Mouse (Mus musculus) A20 (cell line): ENCODE measurements around the gene Hoga1.

Experiments used
- DNase-seq: peaks from one replicate; pipeline ENCODE4 v3.0.0-alpha.2; 2011; ENCODE audit warnings: low read depth, low spot score

The Hoga1 gene

DNA sequence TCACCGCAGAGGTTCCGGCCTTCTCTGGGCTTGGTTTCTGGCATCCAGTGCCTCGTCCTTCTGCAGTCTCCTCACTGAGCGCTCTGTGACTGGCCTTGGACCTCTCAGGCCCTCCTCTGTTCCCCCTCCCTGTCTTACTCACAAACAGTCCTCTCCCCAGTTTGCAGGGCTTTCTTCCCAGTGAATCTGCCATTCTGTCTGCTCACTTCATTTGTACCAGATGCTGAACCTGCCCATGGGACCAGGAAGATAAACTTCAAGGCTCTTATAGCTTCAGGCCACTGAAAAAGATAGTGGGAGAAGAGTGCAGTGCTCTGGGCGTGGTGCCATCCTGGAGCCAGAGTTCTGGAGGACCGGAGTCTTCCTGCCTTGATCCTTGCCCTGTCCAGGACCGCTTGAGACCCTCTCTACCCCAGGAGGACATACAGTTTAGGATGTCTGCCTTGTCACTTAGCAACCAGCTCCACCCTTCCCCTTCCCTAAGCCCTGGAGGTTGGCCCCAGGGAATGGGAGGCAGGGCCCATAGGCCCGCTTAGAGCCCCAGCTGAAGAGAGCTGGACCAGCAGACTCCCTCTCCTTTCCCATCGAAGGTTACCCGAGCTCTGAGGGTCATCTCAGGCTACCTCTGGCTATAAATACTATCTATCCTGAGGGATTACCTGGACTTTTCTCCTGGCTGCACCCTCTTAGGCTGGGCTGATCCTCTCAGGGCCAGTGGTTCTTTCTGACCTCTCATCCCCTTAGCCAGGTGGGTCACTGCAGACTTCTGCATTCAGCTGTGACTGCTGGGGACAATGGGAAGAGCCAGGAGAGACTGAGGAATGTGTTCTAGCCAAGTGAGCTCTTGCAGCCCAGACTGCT is 23.5 kb upstream of the Hoga1 start:
- no peak for DNase-seq

DNA sequence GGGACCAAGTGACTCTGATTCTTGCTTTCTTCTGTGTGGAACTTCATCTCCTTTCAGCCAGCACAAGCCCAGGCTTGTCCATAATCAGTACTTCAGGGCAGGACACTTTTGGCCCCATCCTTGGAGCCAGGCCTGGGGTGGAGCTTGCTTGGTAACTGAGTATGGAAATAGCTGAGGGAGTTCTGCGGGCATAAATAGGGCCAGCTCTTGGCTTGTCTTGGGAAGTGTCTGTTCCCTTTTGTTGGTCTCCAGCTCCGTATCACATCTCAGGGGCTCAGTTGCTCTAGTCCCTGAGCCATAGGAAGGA is 22.9 kb upstream of the Hoga1 start:
- DNase-seq, result no peak

DNA sequence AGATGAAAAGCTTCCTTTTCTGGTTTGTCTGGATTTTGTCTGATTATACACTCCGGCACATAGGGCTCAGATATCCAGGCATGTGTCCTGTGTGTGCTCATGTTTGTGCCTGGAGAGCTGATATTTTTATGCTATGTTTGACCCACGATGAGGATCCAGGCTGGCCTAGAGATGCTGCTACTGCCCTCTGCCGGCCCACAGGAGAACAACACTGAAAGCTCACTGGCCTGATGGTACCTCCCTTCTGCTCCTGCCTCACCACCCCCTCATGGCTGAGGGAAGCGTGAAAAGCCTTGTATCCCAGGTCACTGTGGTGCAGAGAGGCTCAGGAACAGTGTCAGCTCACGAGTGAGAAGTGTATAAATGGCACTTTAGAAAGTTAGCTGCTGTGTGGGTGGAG is 19.3 kb upstream of the Hoga1 start:
- DNase-seq, result peak; percentile 68

DNA sequence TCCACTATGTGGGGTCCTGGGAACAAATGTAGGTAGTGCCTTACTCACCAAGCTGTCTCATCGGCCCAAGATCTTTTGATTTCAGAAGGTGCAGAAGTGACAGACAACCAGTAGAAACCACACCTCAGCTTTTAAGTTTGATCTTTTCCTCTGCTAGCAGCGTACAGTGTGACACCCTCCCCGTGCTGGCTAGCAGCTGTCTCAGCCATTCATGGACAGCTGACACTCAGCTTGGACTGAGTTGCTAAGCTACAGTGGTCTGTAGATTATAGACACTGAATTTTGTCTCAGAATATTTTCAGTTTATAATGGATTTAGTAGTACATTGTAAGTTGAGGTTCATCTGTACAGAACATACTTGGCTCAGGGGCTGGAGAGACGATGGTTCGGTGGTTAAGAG is 14.3 kb upstream of the Hoga1 start:
- DNase-seq, result no peak

DNA sequence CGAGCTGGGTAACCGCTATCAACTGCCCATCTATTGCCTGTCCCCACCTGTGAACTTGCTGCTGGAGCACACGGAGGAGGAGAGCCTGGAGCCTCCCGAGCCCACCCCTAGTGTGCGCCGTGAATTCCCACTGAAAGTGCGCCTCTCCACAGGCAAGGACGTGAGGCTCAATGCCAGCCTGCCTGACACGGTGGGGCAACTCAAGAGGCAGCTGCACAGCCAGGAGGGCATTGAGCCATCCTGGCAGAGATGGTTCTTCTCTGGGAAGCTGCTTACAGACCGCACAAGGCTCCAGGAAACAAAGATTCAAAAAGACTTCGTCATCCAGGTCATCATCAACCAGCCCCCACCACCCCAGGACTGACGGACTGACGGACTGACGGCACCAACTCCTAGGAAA is 11.8 kb upstream of the Hoga1 start:
- no peak for DNase-seq

DNA sequence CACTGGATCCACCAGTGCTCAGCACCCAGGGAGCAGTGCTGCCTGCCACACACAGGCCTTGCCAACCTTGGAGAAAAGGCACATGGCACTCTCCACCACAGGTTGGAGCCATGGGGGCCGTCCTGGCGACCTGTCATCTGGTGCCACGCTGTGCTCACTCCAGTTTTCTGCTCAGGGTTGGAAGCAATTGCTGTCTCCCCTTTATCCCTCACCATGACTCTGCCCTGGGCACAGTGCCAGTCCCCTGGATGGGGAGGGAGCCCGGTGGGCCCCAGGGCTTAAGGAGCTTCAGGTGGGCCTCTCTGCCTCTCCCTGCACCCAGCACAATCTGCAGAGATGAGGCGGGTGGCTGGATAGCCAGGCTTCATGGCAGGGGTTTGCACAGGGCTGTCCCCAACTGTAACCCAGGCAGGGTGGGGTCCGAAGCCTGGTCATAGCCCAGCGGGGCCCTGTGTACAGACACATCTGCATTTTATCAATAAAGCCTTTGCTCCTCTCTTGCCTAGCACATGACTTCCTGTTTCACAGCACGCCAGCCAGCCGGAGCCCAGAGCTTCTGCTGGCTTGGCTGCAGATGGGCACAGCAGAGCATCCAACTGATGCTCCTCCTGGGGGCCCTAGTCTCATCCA is 11.1 kb upstream of the Hoga1 start:
- DNase-seq, result peak; percentile 69

DNA sequence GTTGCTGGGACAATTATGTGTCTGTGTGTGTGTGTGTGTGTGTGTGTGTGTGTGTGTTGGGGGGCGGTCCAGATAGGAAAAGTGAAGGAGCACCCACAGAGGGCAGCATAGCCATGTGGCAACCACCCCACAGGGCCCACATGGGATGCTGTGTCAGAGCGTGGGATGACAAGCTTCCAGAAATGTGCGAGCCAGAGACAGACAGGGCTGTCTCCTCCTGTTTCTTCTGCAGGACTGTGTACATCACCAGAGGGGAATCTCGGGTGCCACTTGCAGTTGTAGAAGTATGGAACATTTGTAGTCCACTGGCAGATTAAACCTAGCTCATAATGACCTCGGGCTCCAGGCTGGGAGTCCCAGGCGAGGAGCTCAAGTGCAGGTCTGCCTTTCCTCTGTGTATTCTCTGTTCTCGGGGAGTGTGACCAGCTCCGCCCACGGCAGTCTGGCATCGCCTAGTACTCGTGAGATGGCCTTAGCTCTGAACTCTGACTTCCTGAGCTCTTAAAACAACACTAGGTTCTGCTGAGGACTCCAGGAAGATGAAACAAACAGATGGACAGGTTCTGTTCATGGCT is 10.4 kb upstream of the Hoga1 start:
- DNase-seq, result no peak

DNA sequence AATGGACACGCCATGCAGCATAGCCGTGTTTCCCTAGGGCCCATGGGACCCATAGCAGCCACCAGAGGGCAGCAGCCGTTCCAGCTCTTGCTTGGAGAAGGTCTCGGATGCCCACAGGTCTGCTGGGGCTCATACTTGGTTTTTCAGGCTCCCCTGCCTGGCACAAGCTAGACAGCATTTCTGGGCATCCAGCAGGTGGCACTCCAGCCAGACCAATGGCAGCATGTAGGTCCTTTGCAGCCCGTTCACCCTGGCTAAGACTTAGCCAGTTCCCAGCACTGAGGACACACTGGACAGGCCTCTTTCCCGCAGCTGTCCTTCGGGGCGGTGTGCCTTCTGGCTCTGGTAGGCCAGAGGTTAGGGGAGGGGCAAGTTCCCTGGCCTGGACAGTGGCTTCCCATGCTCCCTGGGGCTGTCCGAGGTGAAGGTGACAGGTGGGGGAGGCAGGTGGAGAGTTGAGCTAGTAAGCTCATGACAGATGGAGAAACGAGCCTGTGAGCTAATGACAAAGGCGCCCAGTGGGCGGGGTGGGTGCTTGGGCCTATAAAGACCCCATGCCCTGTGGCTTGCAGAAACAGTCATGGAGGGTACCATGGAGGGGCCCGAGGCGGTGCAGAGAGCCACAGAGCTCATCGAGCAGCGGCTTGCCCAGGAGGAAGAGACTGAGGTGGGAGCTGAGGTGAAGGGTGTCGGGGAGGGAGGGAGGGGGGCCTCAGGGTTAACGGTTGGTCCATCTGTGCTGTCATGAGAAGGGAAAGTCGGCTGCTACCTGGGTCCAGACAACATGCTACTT is 9.8 kb upstream of the Hoga1 start, which contains the start of gene Ankrd2:
Gene Ankrd2 (plus strand): TSS at position 545 of the 793 bp plus-strand sequence.
- peak; percentile 85 for DNase-seq

DNA sequence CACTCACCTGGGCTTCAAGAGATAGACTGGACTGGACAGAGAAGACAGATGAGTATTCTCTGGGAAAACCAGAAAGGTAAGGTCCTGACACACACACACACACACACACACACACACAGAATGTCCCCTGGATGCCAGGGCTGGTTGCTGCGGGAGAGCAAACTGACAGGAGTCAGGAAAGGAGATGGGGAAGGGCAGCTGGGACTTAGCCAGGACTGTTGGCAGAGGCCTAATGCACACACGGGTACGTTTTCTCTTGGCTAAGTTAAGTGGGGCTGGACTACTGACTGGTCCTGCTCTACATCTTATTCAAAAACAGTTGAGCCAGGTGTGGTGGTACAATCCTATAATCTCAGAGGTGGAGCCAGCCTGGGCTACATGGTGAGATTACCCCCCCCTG is 9.1 kb upstream of the Hoga1 start:
- DNase-seq, result no peak

DNA sequence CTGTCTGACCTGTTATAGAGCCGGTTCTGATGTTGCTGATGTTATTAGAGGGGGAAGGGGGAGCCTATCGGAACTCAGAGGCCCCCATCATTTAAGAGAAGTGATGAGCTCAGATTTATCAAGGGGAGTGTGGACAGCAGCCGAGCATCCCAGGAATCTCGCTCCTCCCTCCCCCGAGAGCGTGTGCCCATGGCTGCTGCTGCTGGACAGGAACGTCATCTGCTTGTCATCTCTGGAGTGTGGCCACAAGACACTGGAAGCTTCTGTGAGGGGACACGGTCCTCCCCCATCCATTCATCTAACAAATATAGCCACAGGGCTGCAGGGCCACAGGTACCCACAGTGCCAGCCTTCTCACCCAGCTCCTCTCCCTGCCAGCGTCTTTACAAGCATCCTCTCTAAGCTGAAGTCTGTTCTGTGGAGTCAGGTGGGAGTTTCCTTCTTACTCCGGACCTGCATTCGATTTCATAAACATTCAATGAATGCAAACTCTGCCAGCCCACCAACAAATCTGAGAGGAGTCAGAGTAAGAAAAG is 8.2 kb upstream of the Hoga1 start:
- DNase-seq, result no peak

DNA sequence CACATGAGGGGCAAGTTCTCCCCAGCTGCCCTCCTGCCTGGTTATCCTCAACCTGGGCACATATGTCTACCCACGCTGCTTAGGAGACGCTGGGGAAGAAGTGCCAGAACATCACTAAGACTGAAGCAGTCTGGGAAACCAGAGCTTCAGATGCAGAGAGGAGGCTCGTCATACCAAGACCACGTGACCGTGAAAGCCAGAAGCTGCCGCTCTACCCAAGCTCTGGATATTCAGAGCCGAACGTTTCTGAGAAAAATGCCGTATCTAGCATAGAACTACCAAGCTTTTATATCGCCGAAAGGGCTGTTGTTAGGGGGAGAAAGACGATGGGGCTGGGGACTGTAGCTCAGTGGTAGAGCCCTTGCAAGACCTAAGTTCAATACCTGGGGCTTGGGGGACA is 7.1 kb upstream of the Hoga1 start:
- no peak for DNase-seq

DNA sequence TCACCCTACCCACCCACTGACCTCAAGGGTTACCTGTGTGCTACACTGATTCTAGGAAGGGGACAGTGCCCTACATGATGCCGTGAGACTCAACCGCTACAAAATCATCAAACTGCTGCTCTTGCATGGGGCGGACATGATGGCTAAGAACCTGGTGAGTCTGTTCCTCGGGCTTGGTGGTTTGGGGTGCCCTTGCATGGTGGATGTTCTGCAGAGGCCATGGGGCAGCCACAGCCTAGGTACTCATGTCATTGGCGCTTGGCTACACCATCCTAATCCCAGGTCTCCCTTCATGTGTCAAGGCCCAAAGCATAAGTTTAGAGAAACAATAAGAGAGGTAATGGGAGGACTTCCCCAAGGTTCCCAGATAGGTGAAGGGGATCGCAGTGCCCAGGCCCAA is 1.4 kb upstream of the Hoga1 start:
- DNase-seq, result no peak

DNA sequence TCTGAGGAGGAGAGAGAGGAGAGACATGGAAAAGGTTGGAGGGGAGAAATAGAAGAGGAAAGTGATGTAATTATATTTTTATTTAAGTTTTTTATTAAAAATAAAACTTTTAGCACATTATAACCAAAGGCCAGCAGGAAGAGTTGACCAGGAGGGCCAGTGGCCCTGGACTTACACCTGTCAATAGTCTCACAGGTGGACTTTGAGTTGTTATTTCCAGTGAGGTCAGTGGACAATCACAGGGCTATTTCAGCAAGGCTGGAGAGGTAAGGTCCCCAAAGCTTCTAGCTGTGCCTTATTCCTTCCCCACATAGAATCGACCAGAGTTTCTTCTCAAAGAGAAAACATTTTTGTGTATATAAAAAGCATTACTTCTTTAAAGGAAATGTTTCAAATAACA is 4.8 kb downstream of the Hoga1 start:
- DNase-seq, result no peak

DNA sequence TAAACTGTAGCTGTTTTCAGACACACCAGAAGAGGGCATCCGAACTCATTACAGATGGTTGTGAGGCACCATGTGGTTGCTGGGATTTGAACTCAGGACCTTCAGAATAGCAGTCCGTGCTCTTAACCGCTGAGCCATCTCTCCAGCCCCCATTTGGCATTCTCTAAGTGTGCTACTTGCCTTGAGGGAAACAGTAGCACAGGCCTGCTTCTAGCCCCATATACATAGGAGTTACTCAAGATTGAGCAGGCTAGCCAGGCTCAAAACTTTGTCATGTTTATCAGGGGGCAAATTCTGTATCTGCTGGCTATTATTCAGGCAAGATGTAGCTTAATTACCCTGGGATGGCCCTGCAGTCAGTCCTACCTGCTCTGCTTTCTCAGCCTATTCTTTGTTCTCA is 5.9 kb downstream of the Hoga1 start:
- DNase-seq, result no peak

DNA sequence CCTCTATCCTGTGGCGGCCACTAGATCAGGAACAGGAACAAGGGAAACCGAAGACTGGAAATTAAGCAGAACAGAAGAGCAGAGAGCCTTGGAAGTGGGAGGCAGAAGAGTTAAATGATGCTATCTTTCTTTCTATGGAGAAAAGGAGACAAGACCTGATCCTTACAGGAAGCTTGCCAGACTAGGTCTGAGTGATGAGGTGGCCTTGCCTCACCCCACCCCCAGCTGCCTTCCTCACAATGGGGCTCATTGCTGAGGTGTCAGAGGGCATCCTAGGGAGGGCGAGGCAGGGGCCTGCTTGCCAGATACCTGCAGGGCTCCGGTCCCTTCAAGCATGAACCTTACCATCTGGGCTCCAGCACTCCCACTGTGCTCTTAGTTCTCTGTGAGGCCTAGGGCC is 6.5 kb downstream of the Hoga1 start, which contains the start of gene 4933411K16Rik:
Gene 4933411K16Rik (plus strand): TSS at position 301 of the 400 bp plus-strand sequence.
- no peak for DNase-seq

DNA sequence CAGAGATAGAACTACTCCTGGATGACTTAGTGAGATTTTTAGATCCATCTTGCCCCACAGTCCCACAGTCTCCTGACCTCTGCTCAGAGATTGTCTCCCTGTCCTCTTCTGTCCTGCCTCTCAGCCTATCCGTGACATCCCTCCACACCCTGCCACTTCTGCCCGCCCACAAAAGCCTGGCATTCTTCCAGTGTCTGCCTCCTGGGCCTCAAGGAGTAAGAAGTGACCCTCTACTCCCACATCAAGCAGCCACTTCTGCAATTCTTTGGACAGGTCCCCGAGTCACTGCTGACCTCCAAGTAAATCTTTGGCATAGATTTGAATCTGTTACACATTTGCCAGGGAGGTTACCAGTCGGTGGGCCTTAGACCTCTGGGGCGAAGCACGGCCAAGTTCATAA is 8.8 kb downstream of the Hoga1 start:
- no peak for DNase-seq

DNA sequence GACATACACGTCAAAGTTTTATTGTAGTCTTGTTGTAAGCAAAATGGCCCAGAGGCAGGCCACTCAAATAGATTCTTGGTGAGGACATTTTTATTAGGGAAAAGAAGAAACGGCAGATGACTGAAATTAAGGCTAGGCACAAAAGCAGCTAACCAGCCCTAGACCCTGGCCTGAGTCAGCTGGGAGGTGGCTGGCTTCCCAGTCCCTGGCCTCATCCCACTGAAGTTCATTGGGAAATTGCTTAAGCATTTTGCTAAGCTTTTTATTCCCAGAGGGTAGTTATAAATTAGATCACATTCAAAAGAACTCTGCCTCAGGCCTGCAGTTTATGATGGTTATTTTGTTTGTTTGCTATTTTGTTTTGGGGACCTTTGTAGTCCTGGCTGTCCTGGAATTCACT is 10.5 kb downstream of the Hoga1 start:
- DNase-seq, result no peak

DNA sequence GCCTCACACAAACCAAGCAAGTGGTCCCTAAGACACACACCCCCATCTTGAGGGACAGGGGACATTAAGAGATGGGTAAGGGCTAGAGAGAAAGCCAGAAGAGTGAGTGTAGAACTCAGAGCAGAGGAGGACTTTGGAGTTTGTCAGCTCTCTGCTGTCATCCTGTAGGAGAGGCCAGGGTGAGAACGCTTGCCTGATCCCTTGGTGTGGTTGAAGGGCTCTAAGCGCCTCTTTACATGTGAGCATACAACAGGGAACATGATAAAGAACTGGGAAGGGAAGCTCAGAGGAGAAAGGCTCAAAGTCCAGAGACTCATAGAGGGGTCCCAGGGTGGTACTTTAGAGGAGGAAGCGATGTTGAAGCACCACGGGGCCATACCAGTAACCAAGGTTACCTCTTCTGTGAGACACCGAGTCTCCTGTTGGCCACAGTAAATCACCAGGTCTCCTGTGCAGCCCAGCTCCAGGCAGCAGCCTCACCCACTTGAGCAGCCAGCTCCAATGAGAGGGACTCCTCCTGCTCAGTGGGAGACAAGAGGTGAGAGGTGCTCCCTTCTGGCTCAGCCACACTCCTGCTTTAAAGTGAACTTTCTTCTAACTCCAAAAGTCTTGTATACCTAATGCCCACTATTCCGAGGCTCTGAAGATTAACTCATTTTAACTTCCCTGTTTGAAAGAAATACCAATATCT is 11.5 kb downstream of the Hoga1 start:
- DNase-seq, result no peak

DNA sequence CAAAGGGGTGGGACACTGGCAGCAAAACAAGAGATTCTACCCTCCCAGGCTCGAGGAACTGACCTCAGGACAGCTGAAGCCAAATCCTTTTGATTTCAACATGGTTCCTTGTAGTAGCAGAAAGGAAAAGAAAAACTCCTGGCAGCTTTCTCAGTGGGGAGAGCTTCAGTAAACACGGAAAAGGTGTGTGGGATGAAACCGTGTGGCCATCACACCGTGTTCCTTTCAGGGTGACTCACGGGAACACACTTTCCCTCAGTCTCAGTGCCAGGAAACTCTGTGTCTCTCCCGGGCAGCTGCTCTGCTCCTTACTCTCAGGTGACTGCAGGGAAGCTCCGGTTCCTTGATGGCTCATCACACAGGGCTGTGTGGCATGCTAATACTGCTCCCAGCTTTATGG is 13.0 kb downstream of the Hoga1 start:
- DNase-seq, result no peak

DNA sequence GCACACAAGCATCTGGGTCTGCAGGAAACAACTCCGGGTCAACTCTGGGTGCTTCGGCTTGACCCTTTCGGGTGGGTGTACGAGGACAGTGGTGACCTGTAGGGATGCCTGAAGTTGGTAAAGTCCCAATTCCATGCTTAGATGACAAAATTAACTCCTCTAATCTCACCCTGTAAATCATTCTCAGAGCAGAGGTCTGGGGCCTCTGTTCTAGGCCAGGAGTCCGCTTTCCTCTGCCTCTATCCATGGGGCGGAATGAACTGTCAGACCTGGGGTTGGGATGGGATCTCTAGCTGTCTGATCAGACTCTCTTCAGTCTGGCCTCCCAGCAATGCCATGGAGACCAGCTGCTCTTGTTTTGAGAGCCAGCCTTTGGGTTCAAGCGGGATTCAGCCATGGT is 16.0 kb downstream of the Hoga1 start:
- DNase-seq, result no peak
